Mouse (Mus musculus) adrenal gland, adult 18-20 months (tissue): ENCODE data around the gene Cdkn1b. TPM values are rescaled to one million over a fixed set of nuclear protein-coding genes. Genes with fewer than 3 reads are reported as not detected.

Source experiments
- DNase-seq, 2 experiments: peaks; one replicate each; pipeline ENCODE4 v3.0.0; 2021 to 2022; ENCODE audit warnings: low spot score in 2 of 2
- long read RNA-seq, 2 experiments: library from polyadenylated mRNA; stranded (forward); transcript quantifications; one replicate each; pipeline ENCODE4 v2.0.0; 2021
- total RNA-seq, 2 experiments: library from RNA; stranded (reverse); gene quantifications; 1 replicate in 1 of 2; 2 replicates in 1 of 2; pipeline ENCODE4 v1.2.3; 2021

The Cdkn1b gene
- total RNA-seq = 10 to 100 TPM; 30.6 to 33.0 TPM
- long read RNA-seq, experiment 1 = 0 reads
- long read RNA-seq, experiment 2, partial matches to known transcripts = 0 of 2 reads
- long read RNA-seq, experiment 2, other reads (novel, unspliced or antisense) = 0 of 2 reads

DNA sequence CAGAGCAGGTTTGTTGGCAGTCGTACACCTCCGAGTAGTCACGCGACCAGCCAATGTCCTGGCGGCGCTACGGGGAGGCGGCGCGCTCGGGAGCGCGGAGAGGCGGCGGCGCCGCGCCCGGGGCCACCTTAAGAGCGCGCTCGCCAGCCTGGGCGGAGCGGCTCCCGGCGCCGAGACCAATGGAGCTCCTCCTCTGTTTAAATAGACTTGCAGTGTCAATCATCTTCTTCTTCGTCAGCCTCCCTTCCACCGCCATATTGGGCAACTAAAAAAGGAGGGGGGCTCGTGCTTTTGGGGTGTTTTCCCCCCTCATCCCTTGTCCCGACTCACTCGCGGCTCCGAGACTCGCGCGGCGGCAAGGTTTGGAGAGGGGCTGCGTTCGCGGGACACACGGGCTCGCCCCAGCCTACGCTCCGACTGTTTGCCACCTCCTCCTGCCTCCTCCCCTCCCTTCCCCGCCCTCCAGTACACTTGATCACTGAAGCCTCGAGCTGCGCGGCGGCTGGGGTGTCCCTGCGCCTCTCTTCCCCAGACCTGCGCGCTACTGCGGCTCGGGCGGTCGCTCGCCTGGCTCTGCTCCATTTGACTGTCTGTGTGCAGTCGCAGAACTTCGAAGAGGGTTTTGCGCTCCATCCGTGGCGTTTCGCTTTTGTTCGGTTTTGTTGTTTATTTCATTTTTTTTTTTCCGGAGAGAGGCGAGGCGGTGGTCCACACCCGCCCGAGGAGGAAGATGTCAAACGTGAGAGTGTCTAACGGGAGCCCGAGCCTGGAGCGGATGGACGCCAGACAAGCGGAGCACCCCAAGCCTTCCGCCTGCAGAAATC is at the start of gene Cdkn1b:
Gene Cdkn1b (plus strand): TSS at position 212 of the 824 bp plus-strand sequence.
- peak; percentile 83 to 84 for DNase-seq

- DNase-seq = no peak
These were observed 49.3 kb upstream of the Cdkn1b start for GRCm38 (mm10) chr6:134870887-134871286.

- no peak for DNase-seq
These were observed 48.0 kb upstream of the Cdkn1b start for GRCm38 (mm10) chr6:134872236-134872635.

DNA sequence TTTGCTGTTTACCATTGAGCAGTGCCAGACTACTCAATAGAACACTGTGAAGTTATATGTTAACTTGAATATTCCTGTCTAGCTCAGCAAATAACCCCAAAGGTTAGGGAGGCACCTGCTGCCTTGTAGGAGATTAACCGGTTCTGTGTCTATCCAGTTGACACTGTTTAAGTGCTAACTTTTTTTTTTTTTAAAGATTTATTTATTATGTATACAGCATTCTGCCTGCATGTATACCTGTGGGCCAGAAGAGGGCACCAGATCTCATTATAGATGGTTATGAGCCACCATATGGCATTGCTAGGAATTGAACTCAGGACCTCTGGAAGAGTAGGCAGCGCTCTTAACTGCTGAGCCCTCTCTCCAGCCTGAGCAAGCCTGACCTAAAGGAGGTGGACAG is 47.2 kb upstream of the Cdkn1b start:
- DNase-seq = no peak

DNA sequence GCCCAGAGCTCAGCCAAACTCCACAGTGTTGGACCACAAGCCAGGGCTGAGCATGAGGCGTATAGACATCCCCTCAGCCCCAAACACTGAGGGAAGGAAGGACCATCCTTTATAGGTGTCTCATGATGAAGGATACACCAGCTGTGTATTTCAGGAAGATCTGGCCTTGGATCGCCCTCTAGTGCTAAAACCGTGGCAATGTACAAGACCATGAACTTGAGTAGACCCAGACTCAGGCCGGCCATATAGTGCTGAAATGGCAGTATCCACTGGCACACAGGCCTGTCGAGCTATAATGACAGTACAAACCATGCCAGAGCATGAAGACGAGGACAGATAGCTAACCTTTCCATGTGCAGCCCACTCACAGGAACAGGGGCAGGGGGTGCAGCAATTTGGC is 43.4 kb upstream of the Cdkn1b start:
- DNase-seq = no peak

DNA sequence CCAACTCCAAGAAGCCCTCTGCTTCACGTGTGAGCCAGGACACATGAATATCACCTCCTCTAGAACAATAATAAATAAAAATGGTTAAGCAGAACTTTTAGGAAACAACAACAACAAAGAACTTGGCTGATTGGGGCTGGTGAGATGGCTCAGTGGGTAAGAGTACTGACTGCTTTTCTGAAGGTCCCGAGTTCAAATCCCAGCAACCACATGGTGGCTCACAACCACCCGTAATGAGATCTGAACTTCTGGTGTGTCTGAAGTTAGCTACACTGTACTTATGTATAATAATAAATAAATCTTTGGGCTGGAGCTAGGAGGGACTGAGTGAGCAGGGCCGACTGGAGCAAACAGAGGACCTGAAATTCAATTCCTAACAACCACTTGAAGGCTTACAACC is 42.9 kb upstream of the Cdkn1b start:
- no peak for DNase-seq

- DNase-seq = no peak
These were observed 42.3 kb upstream of the Cdkn1b start for GRCm38 (mm10) chr6:134877892-134878291.

DNA sequence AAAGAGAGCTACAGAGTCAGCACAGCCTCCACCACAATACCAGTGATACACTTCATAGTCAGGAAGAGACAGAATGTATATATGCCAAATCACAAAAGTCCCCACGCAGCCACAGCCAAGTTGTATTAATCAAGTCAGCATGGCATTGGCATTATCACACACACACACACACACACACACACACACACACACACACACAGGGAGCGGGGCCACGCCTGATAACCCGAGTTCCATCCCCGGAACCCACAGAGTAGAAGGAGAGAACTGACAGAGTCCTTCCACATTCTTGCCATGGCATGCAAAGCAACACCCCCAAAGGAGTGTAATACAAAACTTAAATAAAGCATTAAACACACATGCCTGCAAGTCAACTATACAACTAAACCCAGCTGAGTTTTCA is 40.6 kb upstream of the Cdkn1b start:
- no peak for DNase-seq

GRCm38 (mm10) chr6:134880046-134880445 is 40.2 kb upstream of the Cdkn1b start:
- no peak for DNase-seq

DNA sequence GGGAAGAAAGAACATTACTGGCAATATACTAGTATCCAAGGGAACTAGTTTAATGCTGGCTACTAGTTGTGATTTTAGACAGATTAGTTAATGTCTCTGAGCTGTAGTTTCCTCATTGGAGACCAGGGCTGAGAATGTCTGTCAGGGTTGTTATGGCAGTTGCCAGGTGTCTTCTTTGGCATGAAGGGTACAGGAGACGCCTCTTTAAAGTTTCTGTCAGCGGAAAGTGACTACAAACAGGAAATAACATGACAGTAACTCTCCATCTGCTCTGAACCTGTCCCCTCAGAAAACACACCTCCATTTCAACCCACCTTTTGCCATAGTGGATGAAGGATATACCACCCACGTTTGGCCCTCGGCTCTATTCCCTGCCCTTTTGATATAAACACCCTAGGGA is 36.5 kb upstream of the Cdkn1b start:
- DNase-seq = no peak

GRCm38 (mm10) chr6:134885515-134885914 is 34.7 kb upstream of the Cdkn1b start:
- DNase-seq = no peak

DNA sequence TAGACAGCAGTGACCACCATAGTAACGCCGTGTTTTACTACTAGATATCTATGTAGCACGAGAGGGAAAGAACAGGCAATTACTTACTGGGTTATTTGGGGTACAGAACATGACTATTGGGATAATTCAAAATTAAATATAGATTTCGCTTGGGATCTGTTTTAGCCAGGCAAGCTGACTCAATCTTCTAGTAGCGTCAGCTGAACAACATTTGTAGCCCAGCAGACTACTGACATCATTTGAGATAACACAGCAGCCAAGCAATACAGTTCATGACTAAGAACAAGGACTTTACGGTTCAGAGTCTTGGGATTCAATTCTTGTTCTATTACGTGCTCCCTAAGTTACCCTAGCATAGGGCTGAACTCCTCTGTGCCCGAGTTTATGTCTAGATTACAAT is 33.7 kb upstream of the Cdkn1b start:
- DNase-seq = no peak

- DNase-seq = no peak
These were observed 33.2 kb upstream of the Cdkn1b start for GRCm38 (mm10) chr6:134887008-134887407.

DNA sequence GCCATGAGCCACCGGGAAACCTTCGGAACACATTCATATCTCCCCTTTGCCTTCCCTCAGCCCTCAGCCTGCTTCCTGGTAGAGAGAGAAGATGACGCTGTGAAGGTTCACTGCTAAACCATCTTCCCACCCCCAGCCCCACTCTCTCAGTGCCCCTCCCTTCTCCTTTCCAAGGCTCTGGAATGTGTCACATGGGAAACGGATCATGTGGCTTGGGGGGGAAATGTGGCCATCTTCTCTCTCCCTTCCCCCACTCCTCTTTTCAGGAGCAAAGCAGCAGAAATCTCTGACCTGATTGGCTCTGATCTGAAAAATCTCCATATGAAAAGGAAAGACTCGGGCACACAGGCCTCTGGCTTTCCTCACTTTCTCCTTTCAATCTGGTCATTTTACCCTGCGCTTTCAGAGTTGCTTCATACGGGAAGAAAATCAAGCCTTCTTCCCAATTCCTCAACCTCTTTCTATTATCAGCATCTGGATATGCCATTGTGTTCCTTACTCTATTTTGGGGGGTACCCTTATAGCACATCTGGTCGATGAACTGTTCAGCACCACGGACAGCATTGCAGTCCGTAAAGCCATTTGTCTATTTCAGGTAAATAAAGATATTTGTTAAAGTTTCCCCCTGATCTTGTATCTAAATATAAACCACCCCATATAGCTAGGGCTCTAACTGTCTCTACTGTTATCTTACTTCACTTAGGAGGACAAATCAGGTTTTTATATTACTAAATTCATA is 32.3 kb upstream of the Cdkn1b start:
- no peak for DNase-seq

DNA sequence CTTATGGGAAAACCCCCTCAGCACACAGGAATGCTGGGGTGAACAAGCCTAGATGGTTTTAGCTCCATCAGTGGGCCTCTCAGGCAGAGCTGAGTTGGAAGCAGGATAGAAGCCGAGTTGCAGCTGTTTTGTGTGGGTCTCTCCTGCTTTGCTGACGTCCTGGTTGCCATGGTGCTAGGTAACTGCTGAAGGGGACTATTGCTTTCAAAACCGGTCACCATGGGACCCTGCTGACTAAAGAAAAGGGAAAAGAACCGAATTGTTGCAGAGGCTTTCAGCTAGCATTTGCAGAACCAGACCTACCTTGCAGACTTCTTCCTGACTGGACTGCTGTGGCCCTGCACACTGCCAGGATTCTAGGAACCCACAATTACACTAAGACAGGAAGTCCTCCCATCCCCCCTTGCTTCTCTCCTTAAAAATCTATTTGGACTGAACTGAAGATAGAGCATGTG is 31.6 kb upstream of the Cdkn1b start:
- DNase-seq = no peak

DNA sequence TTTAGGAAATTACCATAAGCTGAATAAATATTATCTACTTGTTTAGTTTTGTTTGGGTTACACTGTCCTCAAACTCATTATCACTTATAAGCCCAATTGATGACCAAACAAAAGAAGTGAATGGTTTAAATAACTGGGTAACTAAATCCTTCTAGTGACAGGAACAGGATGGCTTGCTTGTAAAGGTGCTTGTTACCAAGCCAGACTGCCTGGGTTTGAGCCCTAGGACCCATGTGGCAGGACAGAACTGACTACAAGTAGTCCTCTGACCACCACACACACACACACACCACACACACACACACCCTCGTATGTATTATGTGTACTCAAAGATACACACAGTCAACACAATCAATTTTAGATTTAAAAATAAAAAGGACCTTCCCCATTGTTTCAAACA is 30.4 kb upstream of the Cdkn1b start:
- DNase-seq = no peak

DNA sequence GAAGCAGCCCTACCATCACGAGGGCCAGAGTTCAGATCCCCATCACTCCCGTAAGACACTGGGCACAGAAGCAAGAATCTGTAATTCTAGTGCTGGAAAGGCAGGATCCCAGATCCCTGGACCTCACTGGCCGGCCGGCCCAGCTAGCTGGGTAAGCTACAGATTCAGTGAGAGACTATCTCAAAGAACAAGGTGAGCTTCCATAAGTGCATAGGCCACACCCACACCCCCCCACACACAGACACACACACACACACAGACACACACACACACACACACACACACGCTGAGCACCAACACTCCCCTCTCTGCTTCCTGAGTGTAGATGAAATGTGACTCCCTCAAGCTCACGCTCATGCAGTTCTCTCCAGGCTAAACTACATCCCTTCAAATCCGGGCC is 29.8 kb upstream of the Cdkn1b start:
- DNase-seq = no peak

GRCm38 (mm10) chr6:134896570-134897436 is 23.4 kb upstream of the Cdkn1b start:
- DNase-seq = no peak

- DNase-seq = peak; percentile 96 to 97
These were observed 22.6 kb upstream of the Cdkn1b start for GRCm38 (mm10) chr6:134897443-134898094.

DNA sequence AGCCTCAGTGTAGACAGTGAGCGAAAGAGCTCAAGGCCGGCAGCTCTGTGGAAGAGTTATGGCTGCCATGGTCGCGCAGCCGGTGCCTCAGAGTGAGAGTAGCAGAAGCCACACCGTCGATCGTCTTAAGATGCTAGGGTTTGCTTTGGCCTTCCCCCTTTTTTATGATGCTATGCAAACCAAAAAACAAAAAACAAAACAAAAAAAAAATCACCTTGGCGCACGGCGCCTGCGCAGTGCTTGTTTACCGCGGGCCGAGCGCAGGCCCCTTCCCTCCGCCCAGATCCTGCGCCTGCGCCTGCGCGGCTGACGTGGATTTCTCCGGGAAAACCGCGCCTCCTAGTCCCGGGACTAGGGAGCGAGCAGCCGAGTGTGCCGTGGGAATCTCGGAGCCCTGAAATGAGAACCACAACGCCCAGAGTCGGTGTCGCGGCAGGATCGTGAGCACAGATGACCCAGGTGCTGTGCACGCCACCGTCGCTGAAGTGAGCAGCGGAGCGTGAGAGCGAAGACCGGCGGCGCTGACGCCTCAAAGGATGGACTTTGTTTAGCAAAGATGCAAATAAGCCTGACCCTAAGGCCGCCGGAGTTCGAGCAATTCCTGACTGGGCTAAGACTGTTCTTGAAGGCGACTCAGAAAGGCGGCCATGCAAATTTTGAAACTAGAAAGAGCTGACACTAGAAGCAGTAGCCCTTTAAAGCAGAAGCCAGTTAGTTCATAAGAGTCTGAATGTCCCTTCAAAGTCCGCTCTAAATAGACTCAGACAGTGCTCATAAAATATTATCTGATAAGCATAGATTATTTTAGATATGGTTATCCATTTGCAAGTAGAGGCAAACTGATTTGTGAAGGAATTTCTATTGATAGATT is 21.9 kb upstream of the Cdkn1b start, which contains the start of gene Gpr19:
Gene Gpr19 (minus strand): TSS at position 484 of the 871 bp plus-strand sequence.
- peak; percentile 88 to 91 for DNase-seq
